Mouse (Mus musculus) ovary, postnatal 36 days (tissue): ENCODE results near the gene Carm1.
"Not testable (repeated sequence)": the region's sequence is repeated elsewhere in the genome, so short reads cannot be mapped to it uniquely, and the experiment has no call there.

Experiments used
- DNase-seq: peaks from one replicate; pipeline ENCODE4 v3.0.0; 2022; ENCODE audit warnings: low spot score, mixed read lengths

Gene Carm1

GRCm38 (mm10) chr9:21575253-21575652 is 28.6 kb downstream of the Carm1 start:
- no peak for DNase-seq

- no peak for DNase-seq
These were observed 29.6 kb downstream of the Carm1 start for GRCm38 (mm10) chr9:21576286-21576685.

GRCm38 (mm10) chr9:21578226-21578625 is 31.5 kb downstream of the Carm1 start:
- no peak for DNase-seq

GRCm38 (mm10) chr9:21585401-21585800 is 38.7 kb downstream of the Carm1 start:
- no peak for DNase-seq

- DNase-seq: no peak
These were observed 41.1 kb downstream of the Carm1 start for GRCm38 (mm10) chr9:21587678-21588349.

GRCm38 (mm10) chr9:21588350-21588749 is 41.7 kb downstream of the Carm1 start:
- DNase-seq: no peak

GRCm38 (mm10) chr9:21589538-21589937 is 42.8 kb downstream of the Carm1 start:
- DNase-seq: no peak

GRCm38 (mm10) chr9:21591127-21591830 is 44.6 kb downstream of the Carm1 start:
- DNase-seq: no peak

GRCm38 (mm10) chr9:21591831-21592702 is 45.4 kb downstream of the Carm1 start:
- DNase-seq: no peak

GRCm38 (mm10) chr9:21592703-21593121 is 46.0 kb downstream of the Carm1 start, which contains the start of the genes Timm29 and Yipf2:
Timm29 (plus strand) TSS chr9:21592722.
Yipf2 (minus strand) TSS chr9:21592828.
- DNase-seq: peak; percentile 82

- DNase-seq: peak; percentile 67
These were observed 46.5 kb downstream of the Carm1 start for GRCm38 (mm10) chr9:21593122-21593721.

GRCm38 (mm10) chr9:21594350-21594749 is 47.7 kb downstream of the Carm1 start:
- not testable (repeated sequence) for DNase-seq

- no peak for DNase-seq
These were observed 48.1 kb downstream of the Carm1 start for GRCm38 (mm10) chr9:21594838-21595237.

- DNase-seq: no peak
These were observed 51.5 kb downstream of the Carm1 start for GRCm38 (mm10) chr9:21598198-21598597.

GRCm38 (mm10) chr9:21600186-21600585 is 53.5 kb downstream of the Carm1 start:
- DNase-seq: no peak

- DNase-seq: no peak
These were observed 54.4 kb downstream of the Carm1 start for GRCm38 (mm10) chr9:21601073-21601472.

GRCm38 (mm10) chr9:21601722-21602399 is 55.2 kb downstream of the Carm1 start:
- peak; percentile 47 for DNase-seq

- no peak for DNase-seq
These were observed 57.4 kb downstream of the Carm1 start for GRCm38 (mm10) chr9:21604119-21604518.

- no peak for DNase-seq
These were observed 59.2 kb downstream of the Carm1 start for GRCm38 (mm10) chr9:21605865-21606264.

GRCm38 (mm10) chr9:21606648-21607047 is 60.0 kb downstream of the Carm1 start:
- DNase-seq: no peak

- DNase-seq: no peak
These were observed 63.2 kb downstream of the Carm1 start for GRCm38 (mm10) chr9:21609861-21610260.
